Mouse (Mus musculus): ENCODE results near the gene Rarg.

DNA sequence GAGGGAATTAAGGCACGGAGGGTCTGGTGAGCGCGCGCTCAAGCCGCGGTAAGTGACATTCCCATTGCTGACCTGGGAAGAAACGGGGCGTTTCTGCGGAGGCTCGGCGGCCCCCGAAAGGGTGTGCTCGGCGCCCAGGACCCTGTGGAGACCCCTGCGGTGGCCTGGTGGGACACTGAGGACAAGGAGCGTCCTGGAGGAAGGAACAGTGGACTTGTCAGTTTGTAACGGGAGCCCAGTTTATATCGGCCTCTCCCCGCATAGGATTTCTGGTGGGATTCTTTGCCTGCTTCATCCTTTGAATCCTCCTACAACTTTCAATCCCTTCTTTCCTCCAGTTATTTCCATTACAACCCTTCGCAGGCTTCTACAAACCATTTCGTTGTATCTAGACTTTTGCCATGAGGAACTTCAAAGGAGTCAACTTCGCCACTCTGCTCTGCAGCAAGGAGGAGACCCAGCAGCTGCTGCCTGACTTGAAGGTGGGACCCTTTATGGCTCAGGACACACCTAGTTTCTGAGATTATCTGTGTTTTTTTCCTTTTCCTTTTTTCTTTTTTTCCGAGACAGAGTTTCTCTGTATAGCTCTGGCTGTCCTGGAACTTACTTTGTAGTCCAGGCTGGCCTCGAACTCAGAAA is 39.2 kb upstream of the Rarg start:
- TF ChIP-seq CTCF (conservative IDR thresholded peaks at IDR 0.05; ENCODE audit: insufficient read depth, insufficient read length, low read depth, low read length): no peak
- no peak for TF ChIP-seq POLR2A (IDR thresholded peaks at IDR 0.05; ENCODE audit: low read depth, low read length)

All from kidney, adult 2 months (tissue).